In the genomic region with DNA sequence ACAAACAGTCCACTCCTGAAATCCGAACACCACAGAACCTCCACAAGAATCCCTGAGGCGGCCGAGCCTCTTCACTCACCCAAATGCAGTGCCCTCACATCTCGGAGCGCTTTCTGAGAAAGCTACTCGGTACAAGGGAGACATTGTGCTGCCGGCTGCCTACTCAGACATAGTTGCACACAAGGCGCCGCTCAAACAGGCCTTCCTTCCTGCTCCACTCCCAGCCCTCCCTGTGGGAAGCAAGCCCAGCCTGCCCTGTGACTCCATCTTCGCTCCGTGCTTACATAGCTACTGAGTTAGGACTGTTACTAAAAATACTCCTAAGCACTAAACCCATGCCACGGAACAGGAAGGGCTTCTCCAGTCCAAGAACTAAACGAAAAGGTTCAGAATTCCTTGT, we compare ENCODE assay signal across 8 mouse cellular contexts. TPM values are rescaled to one million over a fixed set of nuclear protein-coding genes. Genes with fewer than 3 reads are reported as not detected.
DNase-seq lines count a peak whose midpoint lies in the region; ATAC-seq lines count a peak whose summit lies in the region.

No protein-coding gene starts in this region.

- no peak overlapping the region for H3K4me2 ChIP-seq in forebrain, embryonic 15.5 days (replicated peaks)

- DNase-seq in 3134 (ENCODE audit: extremely low read depth, insufficient read length, low spot score), result peak; percentile 56
- peak; percentile 51 for DNase-seq in cerebellum, adult 11-12 months
- DNase-seq in heart, postnatal 10 days, result peak; percentile 92 to 93
- DNase-seq in large intestine, adult 2 months (ENCODE audit: low read depth, low spot score), result peak; percentile 55
- peak; percentile 87 to 92 for DNase-seq in lung, adult 18-20 months
- peak; percentile 81 for DNase-seq in right cerebral cortex, adult 18-20 months
- no peak for DNase-seq in thymus, postnatal 4 days

- 0 out of 2 replicates have a peak overlapping the region, but pooled peaks have one; percentile 5 for H3K9ac ChIP-seq in forebrain, embryonic 15.5 days (replicated peaks)

- H3K4me3 ChIP-seq in forebrain, embryonic 15.5 days, result 0 out of 2 replicates have a peak overlapping the region, but pooled peaks have one; percentile 7

- H3K36me3 ChIP-seq in forebrain, embryonic 15.5 days, result peaks cover 7% of the 10 kb centered on the region; the same call in 1 of the 2 replicates

- intact Hi-C loops in heart, postnatal 10 days (cut with DNase I), result no loop called here

- peak overlapping the region; percentile 62 for H3K27ac ChIP-seq in forebrain, embryonic 15.5 days (replicated peaks)

- H3K4me1 ChIP-seq in forebrain, embryonic 15.5 days, result peaks cover 4% of the 10 kb centered on the region; the same call in 1 of the 2 replicates

- ATAC-seq in forebrain, embryonic 15.5 days (replicated peaks), result peak; percentile 83

- H3K27me3 ChIP-seq in forebrain, embryonic 15.5 days, result no peaks in the 10 kb centered on the region

- WGBS in forebrain, embryonic 15.5 days, result 50% methylated on average over 13 of the region's 13 CpGs
- WGBS in large intestine, adult 2 months, result 8% methylated on average over 13 of the region's 13 CpGs

- H3K9me3 ChIP-seq in forebrain, embryonic 15.5 days, result no peaks in the 10 kb centered on the region

RNA-seq across cellular contexts. Expression of gene Ccser2, which starts 49.4 kb away (rescaled TPM):
- polyA plus RNA-seq in forebrain, embryonic 15.5 days (2015; fragmentation: Nextera tagmentation; extraction: Ambion mirVana), result 86.9 and 87.9 TPM in 2 replicates
- 100 to 1,000 TPM; 106 to 115 TPM for total RNA-seq in heart, postnatal 10 days (2021)
- polyA plus RNA-seq in large intestine, adult 2 months (2012; rRNA removed), result 11.4 and 19.8 TPM in 2 replicates
